Mouse (Mus musculus) cortical plate, adult 2 months (tissue): ENCODE results near the gene Cnpy3.

Experiments used
- CTCF ChIP-seq: fragments of 200-500 bp; IDR thresholded peaks from 2 replicates; pipeline ENCODE4 v1.5.1; 2011; ENCODE audit warnings: mild to moderate bottlenecking, control low read depth, low read length; ENCODE audit not compliant: insufficient read depth; ENCODE audit errors: extremely low read depth
- POLR2A ChIP-seq: fragments of 200-500 bp; IDR thresholded peaks from 2 replicates; pipeline ENCODE4 v1.6.1; 2011; ENCODE audit warnings: mild to moderate bottlenecking, low read length, control low read depth; ENCODE audit not compliant: insufficient read depth; ENCODE audit errors: extremely low read depth

DNA sequence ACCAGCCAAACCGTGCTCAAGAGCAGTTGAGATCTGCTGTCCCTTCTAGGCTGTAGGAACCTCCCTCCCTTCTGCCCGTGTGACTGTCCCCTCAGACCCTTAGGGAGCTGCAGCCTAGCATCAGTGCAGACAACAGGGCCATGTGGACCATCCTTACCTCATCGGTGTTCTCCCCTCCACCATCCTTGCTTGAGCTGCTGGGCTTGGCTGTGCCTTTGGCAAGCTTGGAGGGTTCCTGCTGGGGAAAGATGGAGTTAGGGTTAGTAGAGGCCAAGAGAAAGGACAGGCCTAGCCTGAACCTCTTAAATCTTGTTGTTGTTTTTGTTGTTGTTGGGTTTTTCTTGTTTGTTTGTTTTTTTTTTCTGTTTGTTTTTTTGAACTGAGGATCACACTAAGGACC, 52.1 kb downstream of the Cnpy3 start:
- TF ChIP-seq CTCF, result no peak
- no peak for TF ChIP-seq POLR2A
